Mouse (Mus musculus) kidney, adult 2 months (tissue): ENCODE data around the gene Peli2.

Source experiments
- CTCF ChIP-seq: fragments of 200-500 bp; conservative IDR thresholded peaks from 2 replicates; pipeline ENCODE4 v1.5.1; 2011; ENCODE audit warnings: low read depth, mild to moderate bottlenecking, control low read depth, low read length, moderate library complexity, mixed read lengths; ENCODE audit not compliant: insufficient read depth, insufficient read length
- POLR2A ChIP-seq: fragments of 200-500 bp; IDR thresholded peaks from one replicate; pipeline ENCODE4 v1.6.1; 2011; ENCODE audit warnings: low read depth, low read length, control low read depth

DNA sequence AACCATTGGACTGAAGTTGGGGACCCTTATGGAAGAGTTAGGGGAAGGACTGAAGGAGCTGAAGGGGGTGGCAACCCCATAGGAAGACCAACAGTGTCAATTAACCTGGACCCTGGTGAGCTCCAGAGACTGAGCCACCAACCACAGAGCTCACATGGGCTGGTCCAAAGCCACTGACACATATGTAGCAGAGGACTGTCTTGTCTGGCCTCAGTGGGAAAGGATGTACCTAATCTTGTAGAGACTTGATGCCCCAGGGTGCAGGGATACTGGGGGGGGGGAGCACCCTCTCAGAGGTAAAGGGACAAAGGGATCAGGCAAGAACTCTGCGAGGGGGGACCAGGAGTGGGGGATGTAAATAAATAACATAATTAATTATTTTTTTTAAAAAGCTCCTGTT lies 176.2 kb downstream of the Peli2 start:
- no peak for TF ChIP-seq CTCF
- no peak for TF ChIP-seq POLR2A
